Mouse (Mus musculus): ENCODE measurements at regions not wholly inside any gene's neighbourhood (a gene's known extent, or its start where the extent isn't known, plus 50 kb on each side); places are given as distances from the start of the nearest gene placed in this dataset.

GRCm38 (mm10) chr3:147347278-147348039, 495.3 kb downstream of the Ttll7 start:
- no peaks in the 10 kb centered on the region for H3K36me3 ChIP-seq (ENCODE audit: control insufficient read depth, insufficient read depth, low read length, poor library complexity, severe bottlenecking)
- H3K27ac ChIP-seq (ENCODE audit: insufficient read depth, low read depth, low read length, poor library complexity, severe bottlenecking): no peak overlapping the region
- in situ Hi-C loops (cut with MboI; ENCODE audit: low sequenced_read_pairs in 2 of 2, unreplicated experiment in 2 of 2): no loop called here
- H3K9ac ChIP-seq (ENCODE audit: insufficient read depth, low read depth, low read length, poor library complexity, severe bottlenecking): no peak overlapping the region
- no peak overlapping the region for H3K4me3 ChIP-seq (ENCODE audit: insufficient read depth in 1 of 2, low read depth in 1 of 2, low read length in 2 of 2, poor library complexity in 1 of 2, severe bottlenecking in 1 of 2)
- TF ChIP-seq ZNF384 (IDR thresholded peaks at IDR 0.05; ENCODE audit: low read depth, low read length) (no peak), HCFC1 (IDR thresholded peaks at IDR 0.05; ENCODE audit: borderline replicate concordance, insufficient read depth, low read length) (no peak), ZC3H11A (IDR thresholded peaks at IDR 0.05; ENCODE audit: borderline replicate concordance, low read depth, low read length) (no peak), CHD2 (IDR thresholded peaks at IDR 0.05; ENCODE audit: low read depth, low read length) (no peak), MAFK (IDR thresholded peaks at IDR 0.05; ENCODE audit: insufficient read depth, low read depth, low read length) (no peak)
- DNase-seq (ENCODE audit: low read depth, low spot score): no peak
- H3K9me3 ChIP-seq (ENCODE audit: control insufficient read depth, insufficient read depth, low read depth, low read length): no peaks in the 10 kb centered on the region
- H3K4me1 ChIP-seq (ENCODE audit: control insufficient read depth in 2 of 2, insufficient read depth in 2 of 2, low read length in 2 of 2, poor library complexity in 1 of 2): no peaks in the 10 kb centered on the region

DNA sequence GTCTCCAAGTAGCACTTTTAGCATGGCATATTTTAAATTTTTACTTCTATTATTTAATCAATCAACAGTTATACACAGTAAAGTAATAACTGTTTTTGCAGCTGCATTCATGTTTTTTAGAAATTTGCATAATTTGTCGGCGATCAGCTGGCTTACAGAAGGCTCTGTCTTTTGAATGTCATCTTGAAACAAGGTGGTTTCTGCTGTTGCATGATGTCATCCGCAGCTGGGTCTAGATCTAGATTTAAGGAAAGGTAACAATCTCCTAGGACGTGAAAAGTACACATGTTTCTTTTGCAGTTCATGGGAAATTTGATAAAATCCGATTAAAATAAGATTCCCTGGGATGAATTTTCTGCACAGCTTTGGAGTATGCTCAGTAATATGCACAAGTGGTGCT, 534.9 kb downstream of the Ttll7 start:
- Histone ChIP-seq H3K4me1 (ENCODE audit: control insufficient read depth in 2 of 2, insufficient read depth in 2 of 2, low read length in 2 of 2, poor library complexity in 1 of 2) (no peaks in the 10 kb centered on the region), H3K36me3 (ENCODE audit: control insufficient read depth, insufficient read depth, low read length, poor library complexity, severe bottlenecking) (no peaks in the 10 kb centered on the region), H3K9ac (ENCODE audit: insufficient read depth, low read depth, low read length, poor library complexity, severe bottlenecking) (no peak overlapping the region), H3K27ac (ENCODE audit: insufficient read depth, low read depth, low read length, poor library complexity, severe bottlenecking) (no peak overlapping the region), H3K9me3 (ENCODE audit: control insufficient read depth, insufficient read depth, low read depth, low read length) (no peaks in the 10 kb centered on the region), H3K4me3 (ENCODE audit: insufficient read depth in 1 of 2, low read depth in 1 of 2, low read length in 2 of 2, poor library complexity in 1 of 2, severe bottlenecking in 1 of 2) (no peak overlapping the region)
- in situ Hi-C loops (cut with MboI; ENCODE audit: low sequenced_read_pairs in 2 of 2, unreplicated experiment in 2 of 2): no loop called here
- TF ChIP-seq ZNF384 (IDR thresholded peaks at IDR 0.05; ENCODE audit: low read depth, low read length) (no peak), MAFK (IDR thresholded peaks at IDR 0.05; ENCODE audit: insufficient read depth, low read depth, low read length) (no peak), HCFC1 (IDR thresholded peaks at IDR 0.05; ENCODE audit: borderline replicate concordance, insufficient read depth, low read length) (no peak), ZC3H11A (IDR thresholded peaks at IDR 0.05; ENCODE audit: borderline replicate concordance, low read depth, low read length) (no peak), CHD2 (IDR thresholded peaks at IDR 0.05; ENCODE audit: low read depth, low read length) (no peak)
- no peak for DNase-seq (ENCODE audit: low read depth, low spot score)

GRCm38 (mm10) chr3:147398298-147398697, 546.1 kb downstream of the Ttll7 start:
- H3K27ac ChIP-seq (ENCODE audit: insufficient read depth, low read depth, low read length, poor library complexity, severe bottlenecking): no peak overlapping the region
- DNase-seq (ENCODE audit: low read depth, low spot score): no peak
- in situ Hi-C loops (cut with MboI; ENCODE audit: low sequenced_read_pairs in 2 of 2, unreplicated experiment in 2 of 2): no loop called here

GRCm38 (mm10) chr3:147412274-147412673, 560.1 kb downstream of the Ttll7 start:
- H3K9me3 ChIP-seq (ENCODE audit: control insufficient read depth, insufficient read depth, low read depth, low read length): no peaks in the 10 kb centered on the region
- H3K27ac ChIP-seq (ENCODE audit: insufficient read depth, low read depth, low read length, poor library complexity, severe bottlenecking): no peak overlapping the region
- in situ Hi-C loops (cut with MboI; ENCODE audit: low sequenced_read_pairs in 2 of 2, unreplicated experiment in 2 of 2): no loop called here
- H3K4me3 ChIP-seq (ENCODE audit: insufficient read depth in 1 of 2, low read depth in 1 of 2, low read length in 2 of 2, poor library complexity in 1 of 2, severe bottlenecking in 1 of 2): no peak overlapping the region
- no peaks in the 10 kb centered on the region for H3K36me3 ChIP-seq (ENCODE audit: control insufficient read depth, insufficient read depth, low read length, poor library complexity, severe bottlenecking)
- TF ChIP-seq CHD2 (IDR thresholded peaks at IDR 0.05; ENCODE audit: low read depth, low read length) (no peak), ZNF384 (IDR thresholded peaks at IDR 0.05; ENCODE audit: low read depth, low read length) (no peak), ZC3H11A (IDR thresholded peaks at IDR 0.05; ENCODE audit: borderline replicate concordance, low read depth, low read length) (no peak), MAFK (IDR thresholded peaks at IDR 0.05; ENCODE audit: insufficient read depth, low read depth, low read length) (no peak), HCFC1 (IDR thresholded peaks at IDR 0.05; ENCODE audit: borderline replicate concordance, insufficient read depth, low read length) (no peak)
- no peaks in the 10 kb centered on the region for H3K4me1 ChIP-seq (ENCODE audit: control insufficient read depth in 2 of 2, insufficient read depth in 2 of 2, low read length in 2 of 2, poor library complexity in 1 of 2)
- no peak for DNase-seq (ENCODE audit: low read depth, low spot score)
- no peak overlapping the region for H3K9ac ChIP-seq (ENCODE audit: insufficient read depth, low read depth, low read length, poor library complexity, severe bottlenecking)

More at GRCm38 (mm10) chr3:147398298-147398697, 546.1 kb downstream of the Ttll7 start:
- TF ChIP-seq MAFK (IDR thresholded peaks at IDR 0.05; ENCODE audit: insufficient read depth, low read depth, low read length) (no peak), ZC3H11A (IDR thresholded peaks at IDR 0.05; ENCODE audit: borderline replicate concordance, low read depth, low read length) (no peak), HCFC1 (IDR thresholded peaks at IDR 0.05; ENCODE audit: borderline replicate concordance, insufficient read depth, low read length) (no peak), ZNF384 (IDR thresholded peaks at IDR 0.05; ENCODE audit: low read depth, low read length) (no peak), CHD2 (IDR thresholded peaks at IDR 0.05; ENCODE audit: low read depth, low read length) (no peak)
- H3K36me3 ChIP-seq (ENCODE audit: control insufficient read depth, insufficient read depth, low read length, poor library complexity, severe bottlenecking): no peaks in the 10 kb centered on the region
- H3K4me3 ChIP-seq (ENCODE audit: insufficient read depth in 1 of 2, low read depth in 1 of 2, low read length in 2 of 2, poor library complexity in 1 of 2, severe bottlenecking in 1 of 2): no peak overlapping the region
- no peak overlapping the region for H3K9ac ChIP-seq (ENCODE audit: insufficient read depth, low read depth, low read length, poor library complexity, severe bottlenecking)
- no peaks in the 10 kb centered on the region for H3K4me1 ChIP-seq (ENCODE audit: control insufficient read depth in 2 of 2, insufficient read depth in 2 of 2, low read length in 2 of 2, poor library complexity in 1 of 2)
- H3K9me3 ChIP-seq (ENCODE audit: control insufficient read depth, insufficient read depth, low read depth, low read length): no peaks in the 10 kb centered on the region

All from ES-E14 (cell line).